Mouse (Mus musculus): ENCODE measurements at regions not wholly inside any gene's neighbourhood (a gene's known extent, or its start where the extent isn't known, plus 50 kb on each side); places are given as distances from the start of the nearest gene placed in this dataset.

DNA sequence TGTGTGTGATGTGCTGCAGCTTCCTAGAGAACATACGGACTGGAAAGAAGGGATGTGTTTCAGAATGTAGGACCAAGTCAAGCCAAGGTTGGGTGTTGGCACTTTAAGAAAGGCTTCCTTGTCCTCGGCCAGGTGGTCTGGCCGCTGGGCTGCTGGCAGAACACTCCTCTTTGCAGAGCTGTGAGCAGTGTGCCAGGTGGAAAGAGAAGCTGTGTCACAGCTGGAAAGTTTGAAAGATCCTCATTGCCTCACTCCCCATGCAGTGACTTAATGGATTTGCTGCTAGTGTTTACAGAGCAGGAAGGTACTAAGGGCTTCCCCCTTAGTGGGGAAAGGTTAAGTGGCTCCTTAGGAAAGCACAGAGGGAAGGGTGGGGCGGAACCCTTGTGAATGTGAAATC is 269.2 kb upstream of the Ptger4 start:
- Histone ChIP-seq H3K36me3 (no peaks in the 10 kb centered on the region), H3K4me3 (no peak overlapping the region), H3K9ac (no peak overlapping the region), H3K27me3 (no peaks in the 10 kb centered on the region), H3K27ac (no peak overlapping the region), H3K9me3 (no peaks in the 10 kb centered on the region), H3K4me2 (no peak overlapping the region), H3K4me1 (no peaks in the 10 kb centered on the region)
- 40% methylated on average over 4 of the region's 4 CpGs for WGBS
- no peak for ATAC-seq (ENCODE audit: borderline replicate concordance, extremely low read depth, low FRiP score, low TSS enrichment)

DNA sequence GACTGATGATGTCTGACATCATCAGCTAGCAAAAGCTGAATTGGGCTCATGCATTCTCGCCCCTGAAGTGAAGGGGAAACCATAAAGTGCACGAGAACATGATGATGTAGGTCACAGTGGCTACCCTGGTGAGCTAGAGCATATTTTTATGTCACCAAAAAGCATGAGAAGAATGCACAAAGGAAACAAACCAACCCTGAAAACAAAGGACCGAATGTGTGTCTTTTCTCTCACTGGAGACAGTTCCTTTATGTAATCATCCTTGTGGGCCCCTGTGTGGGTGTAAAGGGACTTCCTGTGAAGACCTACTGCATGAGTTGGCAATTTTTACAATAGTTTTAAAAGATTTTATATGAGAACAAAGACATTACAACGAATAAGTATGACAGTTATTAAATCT is 270.2 kb upstream of the Ptger4 start:
- Histone ChIP-seq H3K36me3 (no peaks in the 10 kb centered on the region), H3K9ac (no peak overlapping the region), H3K27ac (no peak overlapping the region), H3K4me2 (no peak overlapping the region), H3K27me3 (no peaks in the 10 kb centered on the region), H3K4me3 (no peak overlapping the region), H3K9me3 (no peaks in the 10 kb centered on the region), H3K4me1 (no peaks in the 10 kb centered on the region)
- 33% methylated on average over 4 of the region's 4 CpGs for WGBS
- ATAC-seq (ENCODE audit: borderline replicate concordance, extremely low read depth, low FRiP score, low TSS enrichment), result no peak

DNA sequence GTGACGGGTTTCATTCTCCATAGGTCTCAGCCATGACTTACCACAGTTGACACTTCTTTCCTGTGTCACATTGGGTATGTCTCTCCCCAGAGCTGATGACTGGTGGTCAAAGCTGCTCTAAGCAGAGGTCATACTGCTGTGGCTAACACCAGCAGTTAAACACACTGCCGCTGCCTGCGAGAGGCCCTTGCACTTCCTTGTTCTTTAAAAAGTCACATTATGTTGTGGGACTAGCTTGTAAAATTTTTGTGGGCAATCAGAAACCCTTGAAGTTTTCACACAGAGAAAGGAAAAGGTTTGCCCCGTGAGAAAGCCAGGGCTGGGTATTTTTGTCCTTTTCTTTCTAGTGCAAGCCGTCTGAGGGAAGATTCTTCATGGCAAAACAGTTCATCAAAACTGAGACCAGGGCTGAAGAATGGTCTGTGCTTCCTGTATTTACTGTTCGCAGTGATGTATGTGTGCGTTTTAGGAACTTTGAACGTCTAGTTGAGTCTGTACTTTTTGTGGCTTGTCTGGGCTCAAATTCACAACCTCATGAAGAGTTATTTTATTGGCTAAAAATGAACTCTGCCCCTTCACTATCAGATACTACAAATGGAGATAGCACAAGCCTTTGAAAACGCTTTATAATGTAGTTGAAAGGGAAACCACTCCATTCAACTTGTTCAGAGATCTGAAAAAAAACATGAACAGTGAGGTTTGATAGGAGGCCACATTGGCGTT is 273.4 kb upstream of the Ptger4 start:
- no peak overlapping the region for H3K27ac ChIP-seq
- ATAC-seq (ENCODE audit: borderline replicate concordance, extremely low read depth, low FRiP score, low TSS enrichment), result no peak
- 33% methylated on average over 10 of the region's 10 CpGs for WGBS
- H3K4me2 ChIP-seq, result no peak overlapping the region
- H3K36me3 ChIP-seq, result no peaks in the 10 kb centered on the region
- H3K9ac ChIP-seq, result no peak overlapping the region
- no peaks in the 10 kb centered on the region for H3K9me3 ChIP-seq
- no peak overlapping the region for H3K4me3 ChIP-seq
- no peaks in the 10 kb centered on the region for H3K4me1 ChIP-seq
- no peaks in the 10 kb centered on the region for H3K27me3 ChIP-seq

DNA sequence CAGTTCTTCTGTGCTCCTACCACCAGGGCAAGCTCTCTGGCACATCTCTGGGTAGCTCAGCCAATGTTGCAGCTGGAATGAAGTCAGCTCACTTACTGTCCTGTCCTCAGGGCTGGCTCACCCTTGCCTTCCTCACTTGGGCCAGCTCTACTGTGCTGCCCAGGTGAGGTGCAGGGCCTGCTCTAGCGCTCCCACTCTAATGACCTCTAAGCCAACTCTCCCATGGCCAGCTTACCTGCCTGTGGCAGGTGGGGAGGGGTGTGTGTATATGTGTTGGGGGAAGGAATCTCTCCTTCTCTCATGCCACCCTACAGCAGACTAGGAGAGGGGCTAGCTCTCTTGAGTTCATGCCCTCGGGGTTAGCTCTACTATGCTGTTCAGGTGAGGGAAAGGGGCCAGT is 275.6 kb upstream of the Ptger4 start:
- WGBS, result 95% methylated on average over 2 of the region's 2 CpGs
- H3K9ac ChIP-seq, result no peak overlapping the region
- no peak overlapping the region for H3K27ac ChIP-seq
- H3K9me3 ChIP-seq, result no peaks in the 10 kb centered on the region
- no peak overlapping the region for H3K4me2 ChIP-seq
- H3K4me3 ChIP-seq, result no peak overlapping the region
- ATAC-seq (ENCODE audit: borderline replicate concordance, extremely low read depth, low FRiP score, low TSS enrichment), result no peak
- H3K4me1 ChIP-seq, result no peaks in the 10 kb centered on the region
- H3K27me3 ChIP-seq, result no peaks in the 10 kb centered on the region
- H3K36me3 ChIP-seq, result no peaks in the 10 kb centered on the region

DNA sequence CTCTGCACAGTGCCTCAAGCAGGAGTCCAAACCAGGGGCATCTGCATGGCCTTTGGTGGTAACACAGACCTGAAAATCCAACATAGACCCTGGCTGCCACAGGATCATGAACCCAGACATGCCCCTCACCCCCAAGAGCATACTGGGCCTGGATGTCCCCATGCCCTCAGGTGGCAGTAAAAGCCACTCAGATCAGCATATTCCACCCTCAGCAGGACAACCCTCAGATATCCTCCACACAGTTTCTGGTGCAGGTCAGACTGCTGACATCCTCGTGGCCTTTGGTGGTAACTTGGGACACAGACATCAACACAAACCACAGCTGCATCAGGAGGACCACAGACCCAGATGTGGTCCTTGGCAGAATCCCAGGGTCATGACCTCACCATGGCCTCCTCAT is 276.0 kb upstream of the Ptger4 start:
- Histone ChIP-seq H3K27me3 (no peaks in the 10 kb centered on the region), H3K36me3 (no peaks in the 10 kb centered on the region), H3K27ac (no peak overlapping the region), H3K4me2 (no peak overlapping the region), H3K4me3 (no peak overlapping the region), H3K9ac (no peak overlapping the region), H3K4me1 (no peaks in the 10 kb centered on the region), H3K9me3 (no peaks in the 10 kb centered on the region)
- 53% methylated on average over 1 of the region's 1 CpGs for WGBS
- no peak for ATAC-seq (ENCODE audit: borderline replicate concordance, extremely low read depth, low FRiP score, low TSS enrichment)

DNA sequence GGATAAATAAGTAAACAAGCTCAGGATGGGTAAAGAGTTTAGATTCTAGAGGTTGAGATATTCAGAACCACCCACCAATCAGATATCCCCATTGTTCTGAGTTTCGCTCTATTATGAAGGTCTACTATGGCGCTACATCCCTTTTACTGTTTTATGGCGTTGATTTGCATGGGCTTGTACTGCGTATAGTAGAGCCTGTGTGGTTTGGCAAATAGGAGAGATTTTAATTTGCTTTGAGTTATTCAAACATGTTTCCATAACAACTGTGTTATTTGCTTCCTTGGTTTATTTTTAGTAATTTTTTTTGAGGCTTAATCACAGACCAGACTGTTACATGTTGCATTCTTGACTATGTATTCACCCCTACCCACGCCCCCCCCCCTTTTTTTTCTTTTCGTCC is 284.6 kb upstream of the Ptger4 start:
- no peaks in the 10 kb centered on the region for H3K36me3 ChIP-seq
- ATAC-seq (ENCODE audit: borderline replicate concordance, extremely low read depth, low FRiP score, low TSS enrichment), result no peak
- H3K9me3 ChIP-seq, result no peaks in the 10 kb centered on the region
- H3K27ac ChIP-seq, result no peak overlapping the region
- 86% methylated on average over 6 of the region's 6 CpGs for WGBS
- H3K4me1 ChIP-seq, result no peaks in the 10 kb centered on the region
- no peak overlapping the region for H3K4me3 ChIP-seq
- no peak overlapping the region for H3K4me2 ChIP-seq
- H3K9ac ChIP-seq, result no peak overlapping the region
- no peaks in the 10 kb centered on the region for H3K27me3 ChIP-seq

DNA sequence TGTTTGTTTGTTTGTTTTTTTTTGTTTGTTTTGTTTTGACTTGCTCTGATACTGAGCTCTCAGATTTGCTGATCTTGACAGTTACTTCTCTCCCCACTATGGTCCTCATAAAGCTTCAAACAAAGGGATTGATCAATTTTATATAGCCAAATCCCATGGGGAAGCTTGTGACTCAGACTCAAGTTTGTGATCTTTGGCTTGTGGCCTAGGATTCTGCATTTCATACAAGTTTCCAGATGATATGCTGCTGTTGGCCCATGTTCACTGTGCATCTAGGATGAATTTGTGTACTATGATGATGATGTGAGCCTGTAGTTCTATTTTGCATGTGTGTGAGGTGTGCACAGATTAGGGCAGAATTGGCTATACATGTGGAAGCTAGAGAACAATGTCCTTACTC is 289.7 kb upstream of the Ptger4 start:
- Histone ChIP-seq H3K36me3 (no peaks in the 10 kb centered on the region), H3K9ac (no peak overlapping the region), H3K4me1 (no peaks in the 10 kb centered on the region), H3K27ac (no peak overlapping the region), H3K4me3 (no peak overlapping the region), H3K9me3 (no peaks in the 10 kb centered on the region), H3K27me3 (no peaks in the 10 kb centered on the region), H3K4me2 (no peak overlapping the region)
- no peak for ATAC-seq (ENCODE audit: borderline replicate concordance, extremely low read depth, low FRiP score, low TSS enrichment)

DNA sequence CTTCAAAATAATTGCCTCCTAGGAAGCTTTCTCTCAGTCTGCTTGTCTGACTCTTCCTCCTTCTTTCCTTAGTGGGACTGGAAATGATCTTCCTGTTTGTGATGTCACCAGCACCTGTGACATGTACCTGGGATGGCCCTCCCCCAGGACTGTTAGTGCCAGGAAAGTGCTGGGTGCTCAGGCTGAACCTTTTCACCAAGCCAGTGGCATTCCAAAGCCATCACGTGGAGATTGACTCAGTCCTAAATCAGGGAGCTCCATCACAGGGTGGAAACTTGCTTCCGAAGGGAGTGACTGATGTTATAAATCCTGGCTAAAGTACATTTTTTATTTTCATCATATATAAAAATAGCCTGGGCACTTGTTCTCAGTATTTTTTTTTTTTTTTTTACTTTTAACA is 293.4 kb upstream of the Ptger4 start:
- ATAC-seq (ENCODE audit: borderline replicate concordance, extremely low read depth, low FRiP score, low TSS enrichment), result no peak
- Histone ChIP-seq H3K27ac (no peak overlapping the region), H3K9ac (no peak overlapping the region), H3K27me3 (no peaks in the 10 kb centered on the region), H3K4me1 (no peaks in the 10 kb centered on the region), H3K4me3 (no peak overlapping the region), H3K4me2 (no peak overlapping the region), H3K9me3 (no peaks in the 10 kb centered on the region), H3K36me3 (no peaks in the 10 kb centered on the region)
- 60% methylated on average over 2 of the region's 2 CpGs for WGBS

DNA sequence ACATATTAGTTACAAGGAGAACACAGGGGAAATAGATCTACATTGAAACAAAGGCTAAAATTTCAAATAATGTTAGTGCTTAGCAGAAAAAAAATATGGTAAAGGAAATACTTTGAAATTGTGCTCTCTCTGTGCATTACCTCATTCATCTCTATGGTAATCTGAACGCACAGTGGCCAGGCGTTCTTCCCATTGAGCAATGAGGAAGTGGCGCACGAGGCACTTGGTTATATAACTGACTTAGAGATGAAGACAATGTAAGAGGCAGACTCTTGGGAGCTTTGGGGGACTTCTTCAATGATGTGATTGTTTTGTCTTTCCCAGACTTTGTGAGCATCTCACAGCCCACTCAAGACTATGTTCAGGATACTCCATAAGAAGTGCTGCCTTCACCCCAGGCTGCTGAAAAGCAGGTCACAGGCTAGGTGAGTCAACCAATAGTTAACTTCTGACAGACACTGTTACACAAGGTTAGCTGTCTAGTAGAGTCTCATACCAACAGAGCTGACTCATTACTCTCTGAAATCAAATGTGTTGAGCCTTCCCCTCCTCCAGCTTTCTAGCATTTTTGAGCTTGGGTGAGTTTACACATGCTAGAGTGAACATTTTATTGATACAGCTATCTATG is 295.4 kb upstream of the Ptger4 start:
- Histone ChIP-seq H3K4me1 (no peaks in the 10 kb centered on the region), H3K27ac (no peak overlapping the region), H3K27me3 (no peaks in the 10 kb centered on the region), H3K9me3 (no peaks in the 10 kb centered on the region), H3K36me3 (no peaks in the 10 kb centered on the region), H3K4me2 (no peak overlapping the region), H3K9ac (no peak overlapping the region), H3K4me3 (no peak overlapping the region)
- WGBS, result 79% methylated on average over 4 of the region's 4 CpGs
- no peak for ATAC-seq (ENCODE audit: borderline replicate concordance, extremely low read depth, low FRiP score, low TSS enrichment)

DNA sequence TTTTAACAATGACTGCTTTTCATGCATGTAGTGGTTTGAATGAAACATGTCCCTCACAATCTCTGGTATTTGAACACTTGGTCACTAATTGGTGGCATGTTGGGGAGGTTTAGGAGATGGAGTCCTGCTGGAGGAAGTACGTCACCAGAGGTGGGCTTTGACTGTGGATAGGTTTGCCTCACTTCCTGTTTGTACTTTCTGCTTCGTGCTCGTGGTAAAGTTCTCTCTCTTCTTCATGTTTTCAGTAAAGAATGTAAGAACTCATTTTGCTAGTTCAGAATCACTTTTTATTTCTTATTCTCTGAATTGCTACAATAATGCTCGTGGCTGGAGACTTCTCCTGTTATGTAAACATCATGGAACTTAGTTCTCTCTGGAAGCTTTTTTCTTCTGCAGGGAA is 310.5 kb upstream of the Ptger4 start:
- Histone ChIP-seq H3K9ac (no peak overlapping the region), H3K4me1 (no peaks in the 10 kb centered on the region), H3K27ac (no peak overlapping the region), H3K4me2 (no peak overlapping the region), H3K9me3 (no peaks in the 10 kb centered on the region), H3K4me3 (no peak overlapping the region), H3K36me3 (no peaks in the 10 kb centered on the region), H3K27me3 (no peaks in the 10 kb centered on the region)
- ATAC-seq (ENCODE audit: borderline replicate concordance, extremely low read depth, low FRiP score, low TSS enrichment), result no peak
- 61% methylated on average over 4 of the region's 4 CpGs for WGBS

DNA sequence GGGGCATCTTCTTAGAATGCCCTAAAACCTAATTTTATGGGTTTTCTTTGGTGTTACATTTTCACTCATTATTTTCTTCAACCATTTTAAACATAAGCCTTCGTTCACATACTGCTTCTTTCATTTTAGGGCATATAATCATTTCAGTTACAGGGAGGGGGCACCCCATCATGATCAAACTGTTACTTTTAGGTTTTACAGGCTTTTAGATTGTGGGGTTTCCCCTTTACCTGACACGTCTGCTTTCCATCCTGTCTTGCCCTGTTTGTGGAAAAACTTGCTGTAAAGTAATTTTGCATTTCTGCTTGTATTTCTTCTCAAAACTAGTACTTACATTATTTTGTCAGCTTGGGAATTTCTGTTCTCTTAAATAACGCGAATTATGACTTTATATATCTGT is 310.9 kb upstream of the Ptger4 start:
- WGBS, result 77% methylated on average over 4 of the region's 4 CpGs
- Histone ChIP-seq H3K27me3 (no peaks in the 10 kb centered on the region), H3K36me3 (no peaks in the 10 kb centered on the region), H3K27ac (no peak overlapping the region), H3K4me2 (no peak overlapping the region), H3K9ac (no peak overlapping the region), H3K9me3 (no peaks in the 10 kb centered on the region), H3K4me1 (no peaks in the 10 kb centered on the region), H3K4me3 (no peak overlapping the region)
- no peak for ATAC-seq (ENCODE audit: borderline replicate concordance, extremely low read depth, low FRiP score, low TSS enrichment)

DNA sequence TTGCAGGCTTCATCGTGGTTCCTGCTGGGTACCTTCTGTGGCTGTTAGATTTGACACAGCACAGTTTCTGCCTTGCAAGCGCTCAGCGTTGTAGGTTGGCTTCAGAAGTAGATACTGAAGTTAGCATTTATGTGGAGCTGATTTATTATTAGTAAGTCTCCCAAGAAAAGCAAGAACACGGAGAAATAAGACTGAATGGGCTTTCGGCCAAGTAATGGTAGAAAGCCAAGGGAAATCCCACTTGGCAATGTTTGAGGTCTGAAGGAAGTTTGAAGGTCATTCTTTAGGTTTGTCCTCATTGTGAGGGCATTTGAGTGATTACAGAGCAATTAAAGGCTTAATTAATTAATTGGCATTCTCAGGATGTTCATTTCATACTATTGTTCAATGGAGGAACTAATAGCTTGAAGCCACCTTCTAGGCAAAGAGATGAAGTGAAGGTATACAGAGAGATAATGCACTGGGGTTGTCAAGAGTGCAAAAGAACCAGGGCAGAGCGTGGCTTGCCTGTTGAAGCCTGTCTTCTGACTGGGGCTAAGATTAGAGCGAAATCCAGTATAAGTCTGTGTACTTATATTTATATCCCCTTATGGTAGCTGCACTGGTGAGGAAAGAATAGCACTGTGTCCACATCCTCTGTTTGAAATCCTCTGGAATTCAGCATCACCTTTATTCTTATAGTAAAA is 311.5 kb upstream of the Ptger4 start:
- no peak overlapping the region for H3K9ac ChIP-seq
- no peaks in the 10 kb centered on the region for H3K4me1 ChIP-seq
- WGBS, result 68% methylated on average over 7 of the region's 7 CpGs
- no peaks in the 10 kb centered on the region for H3K9me3 ChIP-seq
- H3K27ac ChIP-seq, result no peak overlapping the region
- H3K36me3 ChIP-seq, result no peaks in the 10 kb centered on the region
- no peak overlapping the region for H3K4me3 ChIP-seq
- no peaks in the 10 kb centered on the region for H3K27me3 ChIP-seq
- no peak for ATAC-seq (ENCODE audit: borderline replicate concordance, extremely low read depth, low FRiP score, low TSS enrichment)
- no peak overlapping the region for H3K4me2 ChIP-seq

Measured in lung, embryonic 15.5 days (tissue).